In genomic region chr1:170691301-170691700, GRCm38 (mm10) we compare ENCODE assay signal across 17 mouse cellular contexts. TPM values are rescaled to one million over a fixed set of nuclear protein-coding genes. Genes with fewer than 3 reads are reported as not detected.
A peak's percentile ranks its signal among the peaks of the same experiment; 100 is the strongest.
DNase-seq lines count a peak whose midpoint lies in the region; ATAC-seq and TF ChIP-seq lines count a peak whose summit lies in the region.
"Had no signal": no experiment of that assay in that cellular context is flagged by ENCODE, and none has a peak within 500 bp of the region (broad histone marks: within the 10 kb centered on the region; RNA-seq: fewer than 3 reads in every experiment).

No protein-coding gene starts in this region.

- H3K4me3 ChIP-seq in heart, adult 2 months = no peak overlapping the region
- H3K4me3 ChIP-seq in heart, embryonic 10.5 days = no peak overlapping the region
- no peak overlapping the region for H3K4me3 ChIP-seq in lung, postnatal 0 days (ENCODE audit: low read depth, low read length)
- H3K4me3 ChIP-seq: embryonic facial prominence, embryonic 10.5 days; forebrain, embryonic 13.5 days; hindbrain, embryonic 13.5 days had no signal

- 0 out of 2 replicates have a peak, but pooled peaks cover 1% of the 10 kb centered on the region for H3K79me2 ChIP-seq in heart, adult 2 months (replicated peaks; ENCODE audit: control insufficient read depth, insufficient read depth, low read length)

- H3K27me3 ChIP-seq in heart, adult 2 months (ENCODE audit: control insufficient read depth, insufficient read depth, low read length) = no peaks in the 10 kb centered on the region; the same call in 1 of the 2 replicates
- no peaks in the 10 kb centered on the region for H3K27me3 ChIP-seq in heart, embryonic 10.5 days (ENCODE audit: insufficient read depth, poor library complexity, severe bottlenecking)
- H3K27me3 ChIP-seq in lung, postnatal 0 days (replicated peaks; ENCODE audit: insufficient read depth, low read length) = no peaks in the 10 kb centered on the region
- H3K27me3 ChIP-seq: forebrain, embryonic 13.5 days; hindbrain, embryonic 13.5 days had no signal

- no peak overlapping the region for H3K9ac ChIP-seq in heart, adult 2 months (ENCODE audit: low read depth, low read length)
- H3K9ac ChIP-seq in lung, postnatal 0 days (replicated peaks; ENCODE audit: low read depth) = no peak overlapping the region
- H3K9ac ChIP-seq: forebrain, embryonic 13.5 days; forebrain, postnatal 0 days; hindbrain, embryonic 13.5 days had no signal

- no peak overlapping the region for H3K4me2 ChIP-seq in lung, postnatal 0 days (replicated peaks; ENCODE audit: low read depth, low read length)
- H3K4me2 ChIP-seq: forebrain, embryonic 13.5 days; hindbrain, embryonic 13.5 days had no signal

- ATAC-seq in lung, postnatal 0 days = peak; percentile 53
- ATAC-seq: forebrain, embryonic 13.5 days; forebrain, postnatal 0 days; hindbrain, postnatal 0 days had no signal

- no peak for TF ChIP-seq POLR2A in heart, adult 2 months (IDR thresholded peaks at IDR 0.05; ENCODE audit: insufficient read depth, low read depth, low read length)

- 56% methylated on average over 5 of the region's 5 CpGs for WGBS in heart, adult 2 months
- WGBS in heart, embryonic 10.5 days = 84% methylated on average over 5 of the region's 5 CpGs
- WGBS in lung, postnatal 0 days = 54% methylated on average over 5 of the region's 5 CpGs

- no peaks in the 10 kb centered on the region for H3K36me3 ChIP-seq in heart, adult 2 months (ENCODE audit: control insufficient read depth, insufficient read depth, low read length)
- no peaks in the 10 kb centered on the region for H3K36me3 ChIP-seq in heart, embryonic 10.5 days
- H3K36me3 ChIP-seq in lung, postnatal 0 days (ENCODE audit: insufficient read depth, low read length) = no peaks in the 10 kb centered on the region
- H3K36me3 ChIP-seq: embryonic facial prominence, embryonic 10.5 days; hindbrain, embryonic 13.5 days had no signal

- H3K27ac ChIP-seq in heart, adult 2 months = no peak overlapping the region
- no peak overlapping the region for H3K27ac ChIP-seq in heart, embryonic 10.5 days
- no peak overlapping the region for H3K27ac ChIP-seq in lung, postnatal 0 days (ENCODE audit: low read length)
- H3K27ac ChIP-seq: embryonic facial prominence, embryonic 10.5 days; forebrain, embryonic 13.5 days; hindbrain, embryonic 13.5 days; hindbrain, postnatal 0 days had no signal

- peaks cover 6% of the 10 kb centered on the region; the same call in 1 of the 2 replicates for H3K4me1 ChIP-seq in heart, adult 2 months (ENCODE audit: control insufficient read depth, insufficient read depth, low read length)
- peaks cover 10% of the 10 kb centered on the region; the same call in 1 of the 2 replicates for H3K4me1 ChIP-seq in heart, embryonic 10.5 days
- peaks cover 3% of the 10 kb centered on the region; the same call in 1 of the 2 replicates for H3K4me1 ChIP-seq in lung, postnatal 0 days (ENCODE audit: insufficient read depth, low read depth, low read length)
- H3K4me1 ChIP-seq: forebrain, embryonic 13.5 days; hindbrain, embryonic 13.5 days had no signal

- intact Hi-C loops in heart, adult 2 months (cut with DNase I) = no loop called here

- TF ChIP-seq EP300 in heart, adult 2 months (IDR thresholded peaks at IDR 0.05; ENCODE audit: insufficient read depth, low read depth, low read length) = no peak
- TF ChIP-seq EP300 in lung, postnatal 0 days (IDR thresholded peaks at IDR 0.05) = no peak

- DNase-seq in adrenal gland, adult 2 months = peak; percentile 23
- no peak for DNase-seq in adrenal gland, postnatal 25 days
- peak; percentile 21 to 28 for DNase-seq in heart, adult 2 months
- DNase-seq in heart, embryonic 10.5 days (ENCODE audit: low spot score) = no peak
- DNase-seq in lung, postnatal 0 days (ENCODE audit: low spot score) = no peak
- DNase-seq in lung, postnatal 14 days = no peak
- DNase-seq in adipocyte (ENCODE audit: low spot score) = peak; percentile 41
- DNase-seq in left cerebral cortex, adult 18-20 months (ENCODE audit: low spot score in 2 of 2) = no peak
- DNase-seq: cerebellum, adult 2 months; cerebellum, postnatal 10 days; forebrain, postnatal 0 days; gastrocnemius, postnatal 36 days; kidney, adult 18-20 months had no signal

- H3K9me3 ChIP-seq in heart, embryonic 10.5 days = no peaks in the 10 kb centered on the region
- H3K9me3 ChIP-seq in lung, postnatal 0 days (ENCODE audit: low read length) = no peaks in the 10 kb centered on the region
- H3K9me3 ChIP-seq: embryonic facial prominence, embryonic 10.5 days; forebrain, embryonic 13.5 days had no signal

- no peak for TF ChIP-seq CTCF in heart, adult 2 months (IDR thresholded peaks at IDR 0.05)
- no peak for TF ChIP-seq CTCF in lung, postnatal 0 days (IDR thresholded peaks at IDR 0.05)

RNA-seq across cellular contexts. Expression of gene Olfml2b, which starts 47.0 kb away (rescaled TPM):
- total RNA-seq in adrenal gland, adult 2 months (2021) = 1 to 10 TPM; 5.0 to 7.9 TPM
- 11.3 and 12.3 TPM in 2 replicates for polyA plus RNA-seq in adrenal gland, adult 2 months (2012; rRNA removed)
- total RNA-seq in adrenal gland, postnatal 25 days (2021) = 6.7 and 7.0 TPM in 2 replicates
- 10 to 100 TPM; 11.1 to 18.0 TPM for total RNA-seq in heart, adult 2 months (2021)
- 15.4 and 34.0 TPM in 2 replicates for polyA plus RNA-seq in heart, adult 2 months (2012; rRNA removed)
- polyA plus RNA-seq in heart, embryonic 10.5 days (2016; fragmentation: Nextera tagmentation; extraction: Ambion mirVana) = 31.4 and 51.0 TPM in 2 replicates
- polyA plus RNA-seq in lung, postnatal 0 days (2015; fragmentation: Nextera tagmentation; extraction: Ambion mirVana) = 23.3 and 26.0 TPM in 2 replicates
- total RNA-seq in left cerebral cortex, adult 18-20 months (2021) = 1 to 10 TPM; 2.2 to 3.1 TPM

Comparison
In these comparisons a context has a peak if more than half of its experiments do, and no peak if none do; other contexts are left out.
1. DNase-seq: peak in adrenal gland, adult 2 months (single experiment), heart, adult 2 months (2 of 2) and adipocyte (single experiment); none in adrenal gland, postnatal 25 days (single experiment), heart, embryonic 10.5 days (single experiment), lung, postnatal 0 days (single experiment), lung, postnatal 14 days (single experiment) and left cerebral cortex, adult 18-20 months (0 of 2).